Mouse (Mus musculus) cerebellum, adult 11-12 months (tissue): ENCODE data around the gene Pheta2.
"Not testable (repeated sequence)": the region's sequence is repeated elsewhere in the genome, so short reads cannot be mapped to it uniquely, and the experiment has no call there.

ENCODE experiments used
- DNase-seq: peaks from one replicate; pipeline ENCODE4 v3.0.0; 2022

Gene Pheta2

DNA sequence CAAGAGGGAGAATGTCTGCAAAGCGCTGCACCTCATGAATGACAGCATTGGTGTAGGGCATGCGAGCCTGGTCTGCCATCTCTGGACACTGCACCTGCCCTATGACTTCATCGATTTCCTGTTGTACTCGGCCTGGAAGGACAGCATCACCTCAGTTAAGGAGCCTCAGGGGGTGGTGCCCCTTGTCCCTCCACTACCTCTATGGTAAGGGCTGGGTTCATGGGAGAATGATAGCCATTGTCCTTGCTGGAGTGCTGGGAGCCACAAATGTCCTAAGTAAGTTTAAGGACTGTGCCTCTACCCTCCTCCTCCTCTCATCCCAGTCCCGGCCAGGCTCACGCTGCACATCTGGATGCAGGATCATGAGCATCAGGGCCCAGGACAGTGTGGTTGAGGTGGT is 33.7 kb downstream of the Pheta2 start:
- DNase-seq, result no peak

- no peak for DNase-seq
Observed at GRCm38 (mm10) chr15:82372991-82373390, 34.2 kb downstream of the Pheta2 start.

- no peak for DNase-seq
Observed at GRCm38 (mm10) chr15:82374437-82374836, 35.7 kb downstream of the Pheta2 start.

- no peak for DNase-seq
Observed at GRCm38 (mm10) chr15:82375855-82376254, 37.1 kb downstream of the Pheta2 start.

DNA sequence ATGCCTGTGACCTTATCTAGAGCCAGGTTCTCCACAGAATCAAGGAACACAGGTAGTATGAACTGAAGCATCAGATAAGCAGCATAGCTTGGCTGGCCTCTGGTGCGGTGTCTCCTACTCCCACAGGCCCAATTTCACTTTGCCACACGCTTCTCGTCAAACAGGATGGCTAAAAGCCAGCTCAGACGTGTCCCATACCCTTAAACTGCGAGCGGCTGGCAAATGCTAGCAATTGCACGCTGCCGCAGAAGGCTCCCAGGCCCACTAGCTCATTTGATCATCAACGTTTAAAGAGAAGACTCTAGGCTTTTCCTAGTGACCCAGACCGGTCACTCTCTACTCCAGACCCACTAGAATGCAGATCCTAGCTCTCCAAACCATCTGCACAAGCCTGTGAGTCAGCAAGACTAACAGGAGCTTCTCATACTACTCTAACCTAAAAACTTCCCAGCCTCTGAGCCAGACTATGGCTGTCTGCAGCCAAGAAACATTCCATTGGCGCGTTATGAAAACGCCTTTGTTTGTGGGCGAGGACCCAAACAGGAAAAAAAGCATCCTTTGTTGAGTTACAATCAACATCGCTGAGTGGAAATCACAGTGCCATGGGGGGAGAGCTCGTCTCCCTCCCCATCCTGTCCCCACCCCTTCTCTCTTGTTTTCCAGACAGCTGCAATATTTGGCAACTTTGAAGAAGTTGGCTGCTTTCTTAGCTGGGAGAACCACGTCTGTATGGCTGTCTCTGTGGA is 37.8 kb downstream of the Pheta2 start:
- DNase-seq, result peak; percentile 39

DNA sequence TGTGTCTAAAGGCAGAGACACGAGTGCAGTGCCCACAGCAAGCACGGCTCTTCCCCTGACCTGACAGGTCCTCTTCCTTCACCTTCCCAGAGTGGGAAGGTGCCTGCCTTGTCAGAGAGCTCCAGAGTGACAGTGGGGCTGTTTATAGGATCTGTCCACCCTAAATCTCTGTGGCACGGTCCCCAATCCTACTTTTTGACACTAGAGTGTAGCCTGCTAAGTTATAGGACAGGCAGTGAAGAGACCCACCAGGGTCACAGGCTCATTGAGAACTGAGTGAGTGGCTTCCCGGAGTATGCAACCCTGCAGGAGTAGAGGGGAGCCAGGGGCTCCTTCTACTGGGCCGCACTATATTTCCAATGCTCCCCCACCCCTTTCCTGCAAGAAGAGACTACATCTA is 39.0 kb downstream of the Pheta2 start:
- DNase-seq, result no peak

GRCm38 (mm10) chr15:82378261-82379180 is 39.8 kb downstream of the Pheta2 start:
- no peak for DNase-seq

DNA sequence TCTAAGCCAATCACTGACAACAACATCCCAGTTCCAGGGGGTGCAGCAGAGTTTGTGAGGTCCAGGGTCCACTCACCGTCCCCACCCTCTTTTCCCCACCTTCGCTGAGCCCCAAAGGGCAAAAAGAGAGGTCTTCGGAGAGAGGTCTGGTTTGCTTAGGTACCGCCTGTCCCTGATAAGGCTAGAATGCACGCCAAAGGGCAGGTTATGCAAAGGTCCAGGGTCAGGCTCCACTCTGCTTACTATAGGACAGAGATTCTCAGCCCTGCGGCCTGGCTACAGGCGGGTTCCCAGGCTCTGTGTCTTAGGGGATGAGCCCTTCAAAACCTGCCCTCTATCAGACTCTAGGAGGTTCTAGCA is 40.7 kb downstream of the Pheta2 start:
- DNase-seq, result no peak

DNA sequence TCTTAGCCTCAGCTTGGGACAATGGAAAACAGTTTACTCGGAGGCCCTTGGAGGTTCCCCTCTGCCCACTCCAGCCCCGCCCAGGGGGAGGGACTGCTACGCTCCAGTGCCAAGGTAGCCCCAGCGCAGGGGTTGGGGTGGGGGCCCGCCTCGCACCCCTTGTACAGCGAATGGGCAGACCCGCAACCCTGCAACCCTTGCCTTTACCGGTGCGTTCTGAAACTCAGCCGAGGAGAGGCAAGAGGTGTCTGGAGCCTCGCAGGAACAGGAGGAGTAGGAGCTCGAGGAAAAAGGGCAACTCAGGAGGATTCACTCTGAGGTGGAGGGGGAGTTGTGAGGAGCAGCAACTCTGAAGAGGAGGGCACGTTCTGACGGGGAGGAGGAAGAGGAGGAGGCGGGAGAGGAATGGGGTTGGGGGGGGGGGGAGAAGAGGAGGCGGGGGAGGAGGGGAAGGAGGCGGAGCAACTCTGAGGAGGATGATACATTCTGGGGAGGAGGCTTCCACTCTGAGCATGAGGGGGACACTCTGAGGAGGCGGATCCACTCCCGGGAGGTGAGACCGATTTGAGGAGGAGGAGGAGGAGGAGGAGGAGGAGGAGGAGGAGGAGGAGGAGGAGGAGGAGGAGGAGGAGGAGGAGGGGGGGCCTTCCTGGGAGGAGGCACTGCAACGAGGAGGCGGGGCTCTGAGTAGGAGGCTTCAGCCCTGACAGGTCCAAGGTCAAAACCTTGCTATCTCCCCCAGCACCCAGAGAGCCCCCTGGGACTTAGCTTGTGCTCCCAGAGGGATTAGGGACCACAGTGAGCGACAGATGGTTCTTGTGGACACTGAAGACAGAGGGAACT is 41.4 kb downstream of the Pheta2 start, which contains the start of gene Cyp2d22:
Gene Cyp2d22 (minus strand): TSS at position 390 of the 843 bp plus-strand sequence.
- DNase-seq, result peak; percentile 76

DNA sequence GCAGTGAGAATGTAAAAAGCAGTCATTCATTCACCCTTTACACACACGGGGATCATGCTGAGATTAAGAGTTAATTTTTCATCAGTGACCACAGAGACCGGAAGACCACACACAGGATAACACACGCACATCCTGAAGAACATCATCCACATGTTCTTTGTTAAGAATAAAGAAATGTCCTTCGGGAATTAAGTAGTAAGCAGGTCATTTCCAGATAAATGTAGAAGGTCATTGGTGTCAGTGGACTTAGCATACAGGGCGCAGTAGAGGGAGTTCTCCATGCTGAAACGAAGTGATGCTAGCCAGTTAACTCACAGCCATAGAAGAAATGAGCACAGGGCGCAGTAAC is 41.9 kb downstream of the Pheta2 start:
- no peak for DNase-seq

DNA sequence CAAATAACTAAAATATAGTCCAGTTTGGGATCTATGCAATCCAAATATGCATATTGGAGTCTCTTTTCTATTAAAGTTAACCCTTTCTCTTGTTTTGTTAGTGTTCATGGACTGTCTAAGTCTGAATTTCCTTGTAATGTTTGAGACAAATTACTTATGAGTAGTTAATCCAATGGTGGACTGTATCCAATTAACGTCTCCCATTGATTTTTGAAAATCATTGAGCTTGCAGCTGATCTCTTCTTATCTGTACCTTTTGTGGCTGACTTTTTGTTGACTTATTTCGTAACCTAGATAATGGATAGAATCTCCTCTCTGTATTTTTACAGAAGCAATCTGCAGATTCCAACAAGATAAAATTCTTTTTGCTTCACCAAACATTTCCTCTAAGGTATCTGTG is 43.7 kb downstream of the Pheta2 start:
- no peak for DNase-seq

- no peak for DNase-seq
Observed at GRCm38 (mm10) chr15:82385729-82386128, 47.0 kb downstream of the Pheta2 start.

DNA sequence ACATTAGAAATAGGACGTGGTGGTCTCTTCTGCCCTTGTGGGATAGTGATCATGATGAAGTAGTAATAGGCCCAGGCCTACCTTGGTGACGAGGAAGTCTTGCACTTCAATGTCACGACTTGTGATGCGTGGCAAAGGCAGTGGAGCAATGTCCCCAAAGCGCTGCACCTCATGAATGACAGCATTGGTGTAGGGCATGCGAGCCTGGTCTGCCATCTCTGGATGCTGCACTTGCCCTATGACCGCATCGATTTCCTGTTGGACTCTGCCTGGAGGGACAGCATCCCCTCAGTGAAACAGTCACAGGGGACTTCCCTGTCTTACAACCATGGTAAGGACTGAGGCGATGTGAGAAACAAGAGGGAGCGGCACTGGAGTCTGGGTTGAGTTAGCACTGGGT is 51.2 kb downstream of the Pheta2 start:
- not testable (repeated sequence) for DNase-seq

- DNase-seq, result not testable (repeated sequence)
Observed at GRCm38 (mm10) chr15:82393922-82394321, 55.2 kb downstream of the Pheta2 start, which contains the start of gene Cyp2d11. Cyp2d11 (minus strand) TSS chr15:82394022.
